Mouse (Mus musculus) CD4-positive helper T cell, adult 2 months (primary cell): ENCODE results near the gene Glyctk.

Experiments used
- DNase-seq: peaks from one replicate; pipeline ENCODE4 v3.0.0-alpha.2; 2012; ENCODE audit warnings: low read depth, missing footprints, low spot score

Gene Glyctk

GRCm38 (mm10) chr9:106147851-106148431 lies 10.0 kb downstream of the Glyctk start:
- DNase-seq, result no peak

- no peak for DNase-seq
These were observed 10.7 kb downstream of the Glyctk start for GRCm38 (mm10) chr9:106147281-106147680.

GRCm38 (mm10) chr9:106145582-106145981 lies 12.4 kb downstream of the Glyctk start:
- DNase-seq, result no peak

- DNase-seq, result no peak
These were observed 13.8 kb downstream of the Glyctk start for GRCm38 (mm10) chr9:106144176-106144575.

- DNase-seq, result no peak
These were observed 16.0 kb downstream of the Glyctk start for GRCm38 (mm10) chr9:106141955-106142354.

DNA sequence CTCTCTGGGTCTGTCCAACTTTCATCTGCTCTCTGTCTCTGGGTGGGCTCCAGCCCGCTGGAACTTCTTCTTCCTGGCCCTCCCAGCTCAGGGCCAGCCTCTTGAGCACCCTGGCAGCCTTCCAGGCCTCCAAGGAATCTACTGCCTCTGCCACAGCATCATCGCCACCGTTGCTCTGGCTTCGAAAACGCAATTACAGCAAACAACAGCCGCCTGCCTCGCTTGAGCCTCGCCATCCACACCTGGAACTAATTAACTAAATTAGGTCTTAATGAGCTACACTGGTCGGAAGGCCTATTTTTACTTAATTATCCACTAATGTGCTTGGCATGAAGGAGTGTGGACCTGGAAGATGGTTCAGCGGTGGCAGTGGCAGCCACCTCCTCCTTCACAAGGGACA lies 18.2 kb downstream of the Glyctk start:
- no peak for DNase-seq

DNA sequence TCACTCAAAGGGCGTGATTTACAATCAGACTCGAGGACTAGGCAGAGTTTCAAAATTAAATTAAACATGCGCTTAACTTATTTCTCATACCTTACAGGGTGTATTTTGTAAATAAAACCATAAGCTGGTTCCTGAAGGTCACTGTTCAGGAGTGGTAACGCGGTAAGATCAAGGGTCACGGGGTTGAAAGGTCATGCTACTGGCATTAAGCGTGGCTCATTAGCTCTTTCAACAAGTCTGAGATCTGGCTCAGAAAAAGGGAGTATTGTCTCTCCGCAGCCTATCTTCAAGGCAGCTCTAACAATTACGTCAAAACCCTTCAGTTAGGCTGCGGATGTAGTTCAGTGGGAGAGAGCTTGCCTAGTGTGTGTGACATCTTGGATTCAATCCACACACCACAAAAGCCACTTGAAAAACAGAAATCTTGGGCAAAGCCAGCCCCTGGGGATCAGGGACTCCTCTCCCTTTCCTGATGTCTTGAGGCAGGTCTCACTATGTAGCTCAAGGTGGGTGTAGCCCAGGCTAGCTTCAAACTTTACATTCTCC lies 20.2 kb downstream of the Glyctk start:
- no peak for DNase-seq

DNA sequence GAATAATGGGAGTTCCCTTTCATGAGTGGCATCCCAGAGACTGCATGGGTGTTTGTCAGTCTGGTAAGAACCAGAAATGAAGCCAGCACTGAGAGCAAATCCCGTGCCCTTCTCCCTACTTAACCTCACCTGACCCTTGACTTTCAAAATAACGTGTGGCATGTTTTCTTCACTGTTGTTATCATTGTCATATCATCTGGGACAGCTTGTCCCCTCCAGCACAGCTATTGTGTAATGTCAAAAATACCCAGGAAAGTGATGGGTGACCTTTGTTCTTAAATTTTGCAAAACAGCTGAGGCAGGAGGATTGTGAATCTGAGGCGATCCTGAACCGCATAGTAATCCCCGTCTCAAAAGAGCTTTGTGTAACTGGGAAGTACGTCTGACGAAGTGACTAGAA lies 27.7 kb downstream of the Glyctk start:
- no peak for DNase-seq

DNA sequence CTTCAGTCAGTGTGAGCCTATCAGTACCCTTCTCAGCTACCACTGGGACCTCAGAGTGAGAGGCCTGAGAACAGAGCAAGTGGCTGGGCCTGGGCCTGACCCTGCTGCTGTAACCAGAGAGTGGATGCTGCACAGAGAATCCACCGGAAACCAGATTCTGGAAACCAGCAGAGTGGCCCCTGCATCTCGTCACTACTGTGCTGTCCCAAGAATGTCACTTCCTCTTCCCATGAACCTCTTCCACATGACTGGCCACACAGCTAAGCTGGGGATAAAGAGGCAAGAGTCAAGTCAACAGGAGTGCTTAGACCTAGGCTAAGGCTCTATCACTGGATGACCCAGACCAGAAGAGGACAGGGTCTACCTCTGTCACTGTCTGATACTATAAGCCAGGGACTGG lies 28.9 kb downstream of the Glyctk start:
- DNase-seq, result no peak

DNA sequence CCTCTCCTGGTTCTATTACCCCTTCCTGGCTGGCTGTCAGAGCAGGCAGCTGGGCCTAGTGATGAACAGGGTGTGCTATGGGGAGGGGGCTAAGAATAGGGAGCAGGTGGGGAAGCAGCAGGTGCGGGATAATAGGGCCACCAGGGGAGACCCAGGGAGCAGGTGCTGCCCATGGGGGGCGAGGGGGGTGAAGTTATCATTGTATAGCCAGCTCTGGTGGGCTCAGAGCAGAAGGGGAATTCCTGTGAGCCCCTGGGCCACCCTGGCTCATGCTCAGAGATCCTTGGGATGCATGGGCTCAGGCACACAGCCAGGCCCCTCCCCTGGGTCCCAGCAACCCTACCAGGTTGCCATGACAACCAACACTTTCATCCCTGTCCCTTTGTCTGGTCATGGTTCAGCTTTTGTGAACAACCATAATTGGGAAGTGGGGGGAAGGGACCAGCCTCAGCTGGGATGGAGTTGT lies 31.1 kb downstream of the Glyctk start:
- DNase-seq, result no peak

GRCm38 (mm10) chr9:106123599-106123998 lies 34.3 kb downstream of the Glyctk start:
- peak; percentile 48 for DNase-seq

GRCm38 (mm10) chr9:106119075-106119474 lies 38.9 kb downstream of the Glyctk start:
- DNase-seq, result no peak

- no peak for DNase-seq
These were observed 42.0 kb downstream of the Glyctk start for GRCm38 (mm10) chr9:106115801-106116424.

DNA sequence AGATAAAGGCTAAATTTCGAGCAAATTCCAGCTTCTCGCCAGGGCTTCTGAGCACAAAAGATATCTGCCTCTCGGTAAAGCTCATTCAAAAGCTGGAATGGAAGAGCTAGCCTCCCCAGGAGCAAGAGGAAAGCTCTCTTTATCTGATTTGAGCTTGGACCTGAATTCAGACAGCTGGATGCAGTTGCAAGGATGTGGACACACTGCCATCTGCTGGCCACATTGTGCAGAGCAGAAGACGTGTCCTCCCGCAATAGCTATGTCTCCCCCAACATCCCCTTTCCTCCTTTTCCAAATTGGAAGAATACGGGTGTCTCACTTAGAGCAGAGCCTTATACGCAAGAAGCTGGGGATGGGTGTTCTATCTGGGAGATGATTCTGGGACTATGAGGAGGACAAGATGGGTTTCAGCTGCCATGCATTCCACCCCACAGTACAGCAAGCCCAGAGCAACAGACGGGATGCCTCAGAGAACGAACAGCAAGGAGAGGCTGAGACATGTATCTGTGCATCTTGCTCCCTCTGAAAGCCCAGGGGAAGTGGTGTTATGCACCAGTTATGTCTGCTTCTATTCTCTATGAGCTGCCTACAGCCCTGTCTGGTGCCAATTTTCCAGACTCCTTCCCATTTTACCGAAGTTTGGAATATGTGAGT lies 45.0 kb downstream of the Glyctk start:
- peak; percentile 57 for DNase-seq

- DNase-seq, result no peak
These were observed 51.7 kb downstream of the Glyctk start for GRCm38 (mm10) chr9:106106241-106106640.

GRCm38 (mm10) chr9:106104401-106104800 lies 53.5 kb downstream of the Glyctk start:
- DNase-seq, result no peak
